Mouse (Mus musculus) intestine, embryonic 16.5 days (tissue): ENCODE measurements around the gene Rilp. TPM values are rescaled to one million over a fixed set of nuclear protein-coding genes. Genes with fewer than 3 reads are reported as not detected.

ENCODE experiments used
- ATAC-seq: fragments of 200-750 bp; cut with Nextera tagmentation; 2 replicates; pipeline ENCODE4 v1.8.0; 2017; ENCODE audit warnings: moderate TSS enrichment, moderate library complexity
- H3K27ac ChIP-seq: fragments of 300-500 bp; sonication (generic); 2 replicates; pipeline ENCODE4 v1.5.1; 2014; ENCODE audit warnings: mild to moderate bottlenecking, low read length
- H3K27me3 ChIP-seq: fragments of 300-500 bp; sonication (generic); replicated peaks from 2 replicates; pipeline ENCODE4 v1.6.1; 2014; ENCODE audit warnings: low read length, control low read depth, mixed read lengths; ENCODE audit not compliant: control insufficient read depth, insufficient read depth
- H3K36me3 ChIP-seq: fragments of 300-500 bp; sonication (generic); 2 replicates; pipeline ENCODE4 v1.6.1; 2014; ENCODE audit warnings: low read length, control low read depth; ENCODE audit not compliant: control insufficient read depth, insufficient read depth
- H3K4me1 ChIP-seq: fragments of 300-500 bp; sonication (generic); 2 replicates; pipeline ENCODE4 v1.6.1; 2014; ENCODE audit warnings: low read length, control low read depth, mixed read lengths; ENCODE audit not compliant: control insufficient read depth, insufficient read depth
- H3K4me2 ChIP-seq: fragments of 300-500 bp; sonication (generic); 2 replicates; pipeline ENCODE4 v1.6.1; 2014; ENCODE audit warnings: low read depth, low read length, control low read depth
- H3K4me3 ChIP-seq: fragments of 300-500 bp; sonication (generic); 2 replicates; pipeline ENCODE4 v1.5.1; 2014; ENCODE audit warnings: mild to moderate bottlenecking, low read length
- H3K9ac ChIP-seq: fragments of 300-500 bp; sonication (generic); 2 replicates; pipeline ENCODE4 v1.6.1; 2014; ENCODE audit warnings: low read depth, low read length
- H3K9me3 ChIP-seq: fragments of 300-500 bp; sonication (generic); 2 replicates; pipeline ENCODE4 v1.6.1; 2016; ENCODE audit warnings: low read length, control low read depth; ENCODE audit not compliant: control insufficient read depth
- WGBS: fragments of 180-500 bp; shearing (Covaris S2); extraction: QIAGEN DNeasy Blood & Tissue Kit; methylation state at CpG from one replicate; pipeline ENCODE4 v1.1.7; 2014; 5-methylcytosine and 5-hydroxymethylcytosine counted together
- polyA plus RNA-seq: library from polyadenylated mRNA; unstranded; fragments of >200 nt; fragmentation: Nextera tagmentation; extraction: Ambion mirVana; gene quantifications from 2 replicates; pipeline ENCODE4 v1.2.1, GENCODE M21; 2015

Gene Rilp
- 2.4 and 2.7 TPM in 2 replicates for polyA plus RNA-seq

DNA sequence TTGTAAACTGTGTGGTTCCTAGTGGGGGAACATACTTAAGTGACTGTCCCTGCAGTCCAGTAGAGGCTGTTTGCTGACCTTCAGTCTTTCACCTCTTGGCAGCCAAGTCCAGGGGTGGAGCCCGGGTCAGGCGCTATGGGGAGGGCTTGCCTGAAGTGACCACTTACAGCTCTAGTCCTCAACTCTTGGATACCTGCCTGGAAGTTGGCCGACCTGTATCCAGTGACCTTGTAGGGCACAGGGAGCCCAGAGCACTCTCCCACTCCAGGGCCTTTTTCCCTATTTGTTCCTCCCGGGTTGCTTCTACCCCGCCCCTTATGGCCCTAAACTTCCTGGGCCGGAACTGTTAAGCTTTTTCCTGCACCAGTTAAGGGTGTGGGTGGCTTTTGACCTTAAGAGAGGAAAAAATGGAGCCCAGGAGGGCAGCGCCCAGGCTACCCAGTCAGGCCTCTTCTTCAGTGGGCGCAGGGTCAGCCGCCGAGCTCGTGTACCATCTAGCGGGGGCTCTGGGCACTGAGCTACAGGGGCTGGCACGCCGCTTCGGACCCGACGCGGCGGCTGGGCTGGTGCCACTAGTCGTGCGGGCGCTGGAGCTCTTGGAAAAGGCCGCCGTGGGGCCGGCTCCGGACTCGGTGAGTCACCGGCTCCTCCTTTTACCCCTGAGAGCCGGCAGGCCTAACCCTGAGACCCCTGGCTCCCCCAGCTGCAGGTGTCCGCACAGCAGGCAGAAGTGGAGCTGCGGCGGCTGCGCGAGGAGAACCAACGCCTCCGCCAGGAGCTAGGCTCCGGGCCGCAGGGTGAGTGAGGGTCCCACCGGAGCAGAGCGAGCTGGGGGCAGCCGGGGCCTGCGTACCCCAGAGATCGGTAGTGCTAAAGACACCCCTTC, at the start of gene Rilp:
Gene Rilp, plus strand, starts transcription at position 354 of the 886 bp plus-strand sequence.
- ATAC-seq = peak; percentile 76
- Histone ChIP-seq H3K9me3 (no peaks in the 10 kb centered on the region), H3K27me3 (no peaks in the 10 kb centered on the region), H3K27ac (peak within 1 kb of the TSS; percentile 92), H3K4me3 (peak within 1 kb of the TSS; percentile 62), H3K4me2 (peak within 1 kb of the TSS; percentile 98), H3K36me3 (peaks cover 15% of the 10 kb centered on the region), H3K9ac (peak within 1 kb of the TSS; percentile 83), H3K4me1 (peaks cover 19% of the 10 kb centered on the region)
- 2% methylated on average over 43 of the region's 43 CpGs for WGBS

DNA sequence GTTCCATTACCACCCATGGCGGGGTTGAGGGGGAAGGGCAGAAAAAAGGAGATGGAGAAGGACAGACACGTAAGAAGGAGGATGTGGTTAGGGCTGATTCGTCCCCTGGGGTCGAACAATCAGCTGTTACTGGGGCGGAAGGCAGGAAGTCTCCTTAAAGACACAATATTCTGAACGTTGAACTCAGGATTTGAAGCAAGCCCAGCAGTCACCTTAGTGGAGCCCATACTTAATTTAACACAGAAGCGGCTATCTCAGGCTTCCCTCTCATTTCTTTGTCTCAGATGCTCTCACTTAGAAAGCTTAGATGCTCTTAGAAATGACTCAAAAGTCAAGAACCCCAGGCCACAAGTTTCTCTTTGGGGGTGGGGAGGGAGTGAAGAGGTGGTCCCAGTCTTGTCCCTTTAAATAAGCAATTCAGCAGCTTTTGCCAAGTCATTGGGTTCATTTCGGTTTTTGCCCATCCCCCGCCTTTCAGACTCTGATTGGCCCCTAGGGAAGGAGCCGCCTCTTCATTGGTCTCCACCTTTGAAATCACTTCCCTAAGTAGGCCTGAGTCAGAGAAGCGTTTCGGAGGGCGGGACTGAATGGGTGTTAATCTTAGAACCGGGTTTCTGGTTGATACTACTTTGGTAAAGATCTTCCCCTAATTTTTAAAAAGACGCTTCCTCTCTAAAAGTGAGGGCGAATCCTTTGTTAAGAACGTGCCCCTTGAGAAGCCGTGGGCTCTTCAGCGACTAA, 49.6 kb upstream of the Rilp start:
- Histone ChIP-seq H3K4me2 (peak overlapping the region; percentile 86), H3K4me1 (peaks cover 26% of the 10 kb centered on the region), H3K27me3 (no peaks in the 10 kb centered on the region), H3K9me3 (no peaks in the 10 kb centered on the region), H3K36me3 (peaks cover 1% of the 10 kb centered on the region; the same call in 1 of the 2 replicates), H3K9ac (peak overlapping the region; percentile 68), H3K27ac (peak overlapping the region; percentile 98), H3K4me3 (peak overlapping the region; percentile 51)
- peak; percentile 47 for ATAC-seq
- 4% methylated on average over 19 of the region's 19 CpGs for WGBS

DNA sequence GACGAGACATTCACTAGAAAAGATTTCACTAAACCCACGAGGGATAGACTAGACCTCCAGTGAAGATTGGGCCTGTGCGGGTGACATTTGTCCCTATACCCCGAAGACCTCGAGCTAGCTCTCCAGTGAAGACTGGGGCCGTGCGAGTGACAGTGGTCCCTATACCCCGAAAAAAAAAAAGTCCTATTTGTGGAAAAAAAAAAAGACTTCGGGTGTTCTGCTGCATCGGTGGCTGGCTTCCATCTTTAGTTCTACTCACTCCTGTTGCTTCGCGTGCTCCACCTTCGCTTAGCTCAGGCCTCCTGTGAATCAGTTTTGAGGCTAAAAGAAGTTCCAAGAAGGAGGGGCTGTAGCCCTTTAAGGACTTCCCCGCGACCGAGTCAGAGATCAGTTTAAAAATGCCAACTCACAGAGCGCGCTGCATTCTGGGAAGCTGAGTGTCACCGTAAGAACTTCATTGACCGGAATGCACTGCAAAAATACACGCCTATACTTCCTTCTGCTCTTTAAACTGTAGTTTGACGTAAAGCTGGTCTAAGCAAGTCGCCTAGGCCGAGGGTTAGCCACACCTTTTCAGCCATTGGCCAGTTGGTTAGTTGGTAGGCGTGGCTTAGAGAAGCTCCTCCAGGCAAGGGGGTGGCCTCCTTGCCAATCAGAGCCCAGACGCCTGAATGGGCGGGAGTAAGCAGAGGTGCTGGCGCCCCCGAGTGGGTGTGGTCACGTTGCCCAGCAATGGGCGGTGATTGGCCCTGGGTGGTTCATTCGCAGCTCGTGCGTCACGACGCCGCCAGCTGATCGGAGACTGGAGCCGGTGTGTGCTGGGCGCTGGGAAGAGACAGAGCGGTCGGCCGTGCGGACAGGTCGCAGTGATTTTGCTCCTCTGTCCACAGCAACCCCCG, 48.8 kb upstream of the Rilp start, which contains the start of gene Tlcd2:
Gene Tlcd2, plus strand, starts transcription at position 872 of the 899 bp plus-strand sequence.
- Histone ChIP-seq H3K27ac (peak within 1 kb of the TSS; percentile 98), H3K36me3 (peaks cover 3% of the 10 kb centered on the region; the same call in 1 of the 2 replicates), H3K4me2 (peak within 1 kb of the TSS; percentile 86), H3K9me3 (no peaks in the 10 kb centered on the region), H3K27me3 (no peaks in the 10 kb centered on the region), H3K9ac (peak within 1 kb of the TSS; percentile 72), H3K4me1 (peaks cover 25% of the 10 kb centered on the region), H3K4me3 (peak within 1 kb of the TSS; percentile 73)
- ATAC-seq = peak; percentile 88
- WGBS = under 1% methylated on average over 46 of the region's 46 CpGs

DNA sequence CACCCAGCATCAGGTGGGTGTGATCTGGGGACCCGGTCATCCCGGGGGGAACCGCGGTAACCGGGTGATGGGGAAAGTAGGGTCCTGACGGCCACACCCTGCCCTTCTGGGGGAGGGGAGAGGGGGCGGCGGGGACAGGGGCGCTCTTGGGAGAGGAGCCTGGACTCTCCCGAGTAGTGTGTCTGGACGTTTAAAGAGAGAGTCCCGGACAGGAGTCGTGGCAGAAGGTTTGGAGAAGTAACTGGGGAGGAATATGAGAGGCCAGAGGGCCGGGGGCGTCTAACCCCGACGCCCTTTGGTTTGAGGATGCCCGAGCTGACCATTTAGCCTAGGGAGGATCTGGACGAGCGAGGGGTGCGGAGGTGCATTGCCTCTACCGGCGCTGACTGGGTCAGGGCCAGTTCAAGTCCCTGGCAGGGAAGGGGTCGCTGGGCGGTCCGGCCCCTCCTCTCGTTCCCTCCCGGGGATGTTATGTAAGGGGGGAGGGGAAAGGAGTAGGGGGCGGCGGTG, 48.1 kb upstream of the Rilp start:
- H3K27ac ChIP-seq = peak overlapping the region; percentile 93
- ATAC-seq = peak; percentile 17; the same call in 1 of the 2 replicates
- peak overlapping the region; percentile 73 for H3K4me3 ChIP-seq
- peak overlapping the region; percentile 60 for H3K4me2 ChIP-seq
- under 1% methylated on average over 30 of the region's 30 CpGs for WGBS
- H3K36me3 ChIP-seq = peaks cover 3% of the 10 kb centered on the region; the same call in 1 of the 2 replicates
- peak overlapping the region; percentile 72 for H3K9ac ChIP-seq
- H3K27me3 ChIP-seq = no peaks in the 10 kb centered on the region
- peaks cover 25% of the 10 kb centered on the region for H3K4me1 ChIP-seq
- no peaks in the 10 kb centered on the region for H3K9me3 ChIP-seq

DNA sequence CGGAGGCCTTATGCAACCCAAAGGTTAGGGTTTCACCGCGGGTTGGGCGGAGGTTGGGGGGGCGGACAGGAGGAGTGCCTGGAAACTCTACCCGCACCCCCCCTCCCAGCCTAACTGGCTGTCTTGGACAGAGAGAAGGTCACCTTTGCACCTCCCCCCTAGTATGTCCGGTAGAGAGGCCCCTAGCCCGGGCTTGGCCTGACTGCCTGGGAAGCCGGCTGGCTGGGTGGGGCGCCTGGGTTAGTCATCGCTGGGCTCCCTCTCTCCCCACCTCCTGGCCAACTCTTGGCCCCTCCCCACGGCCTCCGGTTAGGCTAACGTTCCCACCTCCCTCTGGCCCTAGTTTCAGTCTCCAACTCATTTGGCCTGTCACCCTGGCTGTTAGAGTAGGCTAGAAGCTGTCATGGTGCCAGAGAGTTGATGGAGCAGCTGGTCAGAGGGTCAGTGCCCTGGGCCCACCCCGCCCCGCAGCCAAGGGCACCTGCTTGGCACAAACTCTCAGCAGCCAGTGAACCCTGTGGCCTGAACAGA, 47.6 kb upstream of the Rilp start:
- Histone ChIP-seq H3K4me1 (peaks cover 26% of the 10 kb centered on the region), H3K4me2 (peak overlapping the region; percentile 60), H3K27me3 (no peaks in the 10 kb centered on the region), H3K4me3 (peak overlapping the region; percentile 73), H3K27ac (peak overlapping the region; percentile 93), H3K36me3 (peaks cover 3% of the 10 kb centered on the region; the same call in 1 of the 2 replicates), H3K9ac (peak overlapping the region; percentile 72), H3K9me3 (no peaks in the 10 kb centered on the region)
- WGBS = 3% methylated on average over 16 of the region's 16 CpGs
- ATAC-seq = peak; percentile 41

DNA sequence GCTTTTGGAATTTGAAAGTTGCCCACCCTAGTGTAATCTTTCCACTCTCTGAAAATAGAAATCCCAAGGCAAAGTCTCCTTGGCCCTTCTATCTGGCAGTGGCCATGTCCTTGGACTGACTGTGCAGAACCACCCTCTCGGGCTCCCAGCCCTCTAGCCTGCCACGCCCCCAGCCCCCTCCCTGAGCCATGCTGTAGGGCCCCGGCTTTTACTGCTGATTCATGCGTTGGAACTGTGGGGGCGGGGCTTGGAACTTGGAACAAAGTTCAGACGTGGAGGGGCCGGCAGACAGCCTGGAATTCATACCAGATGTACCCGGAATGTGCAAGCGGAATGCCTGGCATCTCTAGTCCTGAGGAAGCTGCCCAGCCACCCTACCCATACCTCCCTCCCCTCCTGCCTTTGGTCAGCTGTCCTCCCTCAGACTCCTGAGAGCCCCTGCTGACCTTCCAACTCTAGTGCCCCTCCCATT, 47.0 kb upstream of the Rilp start:
- Histone ChIP-seq H3K4me2 (peak overlapping the region; percentile 60), H3K4me3 (peak overlapping the region; percentile 73), H3K27me3 (no peaks in the 10 kb centered on the region), H3K4me1 (peaks cover 31% of the 10 kb centered on the region), H3K36me3 (peaks cover 3% of the 10 kb centered on the region; the same call in 1 of the 2 replicates), H3K27ac (peak overlapping the region; percentile 93), H3K9me3 (no peaks in the 10 kb centered on the region), H3K9ac (peak overlapping the region; percentile 72)
- peak; percentile 67 for ATAC-seq
- WGBS = 1% methylated on average over 9 of the region's 9 CpGs

DNA sequence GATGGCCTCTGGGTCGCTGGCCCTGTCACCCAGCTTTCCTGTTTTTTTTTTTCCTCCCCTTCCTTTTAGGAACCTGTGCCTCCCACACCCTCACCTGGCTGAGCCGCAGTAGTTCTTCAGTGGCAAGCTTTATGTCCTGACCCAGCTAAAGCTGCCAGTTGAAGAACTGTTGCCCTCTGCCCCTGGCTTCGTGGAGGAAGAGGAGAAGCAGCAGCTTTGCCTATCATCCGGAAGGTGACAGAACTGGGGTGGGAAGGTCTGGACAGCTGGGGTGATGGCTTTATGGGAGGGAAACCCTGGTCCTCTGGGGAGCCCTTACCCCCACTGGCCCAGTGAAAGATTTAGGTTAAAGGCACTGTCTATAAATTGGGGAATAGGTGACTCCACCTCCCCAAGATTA, 46.3 kb upstream of the Rilp start:
- Histone ChIP-seq H3K27me3 (no peaks in the 10 kb centered on the region), H3K9me3 (no peaks in the 10 kb centered on the region), H3K4me2 (peak overlapping the region; percentile 60), H3K4me1 (peaks cover 35% of the 10 kb centered on the region), H3K36me3 (peaks cover 3% of the 10 kb centered on the region; the same call in 1 of the 2 replicates), H3K9ac (no peak overlapping the region), H3K27ac (peak overlapping the region; percentile 49; the same call in 1 of the 2 replicates), H3K4me3 (peak overlapping the region; percentile 73)
- WGBS = 63% methylated on average over 4 of the region's 4 CpGs
- ATAC-seq = no peak

DNA sequence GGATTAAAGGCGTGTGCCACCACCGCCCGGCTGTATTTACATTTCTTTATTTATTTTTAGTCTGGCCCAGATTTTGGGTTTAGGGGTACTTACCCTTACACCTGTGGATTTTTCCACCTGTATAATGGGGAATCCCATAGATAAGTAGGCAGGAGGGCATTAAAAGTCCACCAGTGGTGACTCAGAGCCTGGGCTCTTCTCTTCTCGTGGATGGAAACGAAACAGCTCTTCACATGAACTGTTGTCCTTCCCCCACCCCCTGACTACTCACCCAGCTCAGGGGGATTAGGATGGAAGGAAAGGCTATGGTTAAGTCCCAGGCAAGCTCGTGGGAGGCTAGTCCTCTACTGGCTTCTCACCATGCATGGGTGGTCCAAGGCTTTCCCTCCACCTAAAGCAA, 45.5 kb upstream of the Rilp start:
- Histone ChIP-seq H3K27me3 (no peaks in the 10 kb centered on the region), H3K9ac (no peak overlapping the region), H3K36me3 (peaks cover 3% of the 10 kb centered on the region; the same call in 1 of the 2 replicates), H3K27ac (no peak overlapping the region), H3K9me3 (no peaks in the 10 kb centered on the region), H3K4me1 (peaks cover 36% of the 10 kb centered on the region), H3K4me3 (no peak overlapping the region), H3K4me2 (no peak overlapping the region)
- WGBS = 88% methylated on average over 6 of the region's 6 CpGs
- ATAC-seq = no peak
